28 mouse cellular contexts compared by ENCODE assay signal in the genomic region with DNA sequence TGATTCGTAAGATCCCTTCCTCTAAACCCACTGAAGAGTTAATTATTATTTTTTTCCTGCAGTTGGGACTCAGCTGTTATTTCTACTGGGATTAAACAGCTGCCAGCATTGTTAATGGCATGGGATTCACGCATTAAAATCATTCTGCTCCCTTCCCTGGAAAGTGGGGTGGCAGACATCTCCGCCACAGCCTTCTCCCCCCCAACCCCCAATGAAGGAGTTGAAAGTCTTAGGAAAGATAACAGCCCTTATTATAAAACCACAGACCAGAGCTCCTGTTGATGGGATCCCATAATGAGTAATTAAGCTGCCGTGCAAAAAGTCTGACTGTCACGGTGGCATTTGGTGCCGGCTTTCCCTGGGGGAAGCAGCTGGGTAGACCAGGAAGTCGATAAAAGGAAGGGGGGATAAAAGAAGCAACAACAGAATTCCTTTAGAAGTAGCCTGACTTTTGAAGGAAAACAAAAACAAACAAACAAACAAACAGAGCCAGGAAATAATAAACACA.
DNase-seq lines count a peak whose midpoint lies in the region; ATAC-seq lines count a peak whose summit lies in the region.
"Had no signal": no experiment of that assay in that cellular context is flagged by ENCODE, and none has a peak within 500 bp of the region (broad histone marks: within the 10 kb centered on the region; RNA-seq: fewer than 3 reads in every experiment).

No protein-coding gene starts in this region.

- H3K4me1 ChIP-seq in limb, embryonic 11.5 days (ENCODE audit: control insufficient read depth, insufficient read depth, low read length), result no peaks in the 10 kb centered on the region
- H3K4me1 ChIP-seq in limb, embryonic 10.5 days, result peaks cover 15% of the 10 kb centered on the region
- H3K4me1 ChIP-seq in forebrain, embryonic 12.5 days, result peaks cover 7% of the 10 kb centered on the region; the same call in 1 of the 2 replicates
- H3K4me1 ChIP-seq in forebrain, embryonic 15.5 days, result peaks cover 11% of the 10 kb centered on the region; the same call in 1 of the 2 replicates
- H3K4me1 ChIP-seq: liver, embryonic 12.5 days; megakaryocyte, embryonic 14.5 days; stomach, embryonic 15.5 days had no signal

- no peaks in the 10 kb centered on the region for H3K36me3 ChIP-seq in limb, embryonic 11.5 days (ENCODE audit: control insufficient read depth, insufficient read depth, low read length)
- no peaks in the 10 kb centered on the region for H3K36me3 ChIP-seq in limb, embryonic 10.5 days
- H3K36me3 ChIP-seq in forebrain, embryonic 12.5 days (replicated peaks), result no peaks in the 10 kb centered on the region
- no peaks in the 10 kb centered on the region for H3K36me3 ChIP-seq in forebrain, embryonic 15.5 days
- H3K36me3 ChIP-seq: hindbrain, embryonic 10.5 days; hindbrain, embryonic 15.5 days; kidney, embryonic 15.5 days; liver, embryonic 12.5 days; midbrain, embryonic 15.5 days; stomach, embryonic 15.5 days had no signal

- H3K4me2 ChIP-seq in limb, embryonic 11.5 days (ENCODE audit: low read depth, severe bottlenecking), result no peak overlapping the region
- no peak overlapping the region; the same call in 1 of the 2 replicates for H3K4me2 ChIP-seq in forebrain, embryonic 12.5 days
- no peak overlapping the region for H3K4me2 ChIP-seq in forebrain, embryonic 15.5 days (replicated peaks)
- H3K4me2 ChIP-seq: hindbrain, embryonic 15.5 days; kidney, embryonic 15.5 days; liver, embryonic 12.5 days; midbrain, embryonic 15.5 days; stomach, embryonic 15.5 days had no signal

- peak; percentile 36 for DNase-seq in limb, embryonic 11.5 days (ENCODE audit: low spot score)
- no peak for DNase-seq in limb, embryonic 10.5 days (ENCODE audit: low spot score)
- DNase-seq in retina, embryonic 14.5 days (ENCODE audit: low spot score), result peak; percentile 35
- DNase-seq in layer of hippocampus, postnatal 36 days, result no peak
- DNase-seq in lung, adult 18-20 months, result no peak
- DNase-seq: adrenal gland, postnatal 25 days; cerebellum, adult 18-20 months; cerebellum, postnatal 14 days; gastrocnemius, adult 2 months; heart, postnatal 14 days; kidney, adult 11 months; kidney, postnatal 25 days; liver, postnatal 0 days; lung, postnatal 4 days; right cerebral cortex, postnatal 14 days had no signal

- no peak overlapping the region for H3K27ac ChIP-seq in limb, embryonic 11.5 days (replicated peaks; ENCODE audit: low read depth, low read length)
- no peak overlapping the region for H3K27ac ChIP-seq in limb, embryonic 10.5 days
- H3K27ac ChIP-seq in forebrain, embryonic 12.5 days, result no peak overlapping the region
- peak overlapping the region; percentile 24 for H3K27ac ChIP-seq in forebrain, embryonic 15.5 days (replicated peaks)
- H3K27ac ChIP-seq: gastrocnemius, adult 2 months; hindbrain, embryonic 10.5 days; hindbrain, embryonic 15.5 days; kidney, embryonic 15.5 days; left cerebral cortex, adult 2 months; liver, embryonic 12.5 days; midbrain, embryonic 15.5 days; stomach, embryonic 15.5 days had no signal

- H3K4me3 ChIP-seq in limb, embryonic 11.5 days (ENCODE audit: low read depth, low read length), result no peak overlapping the region
- H3K4me3 ChIP-seq in limb, embryonic 10.5 days, result no peak overlapping the region
- no peak overlapping the region for H3K4me3 ChIP-seq in forebrain, embryonic 12.5 days (replicated peaks)
- H3K4me3 ChIP-seq in forebrain, embryonic 15.5 days, result no peak overlapping the region
- H3K4me3 ChIP-seq: gastrocnemius, adult 2 months; hindbrain, embryonic 10.5 days; hindbrain, embryonic 15.5 days; kidney, embryonic 15.5 days; left cerebral cortex, adult 2 months; liver, embryonic 12.5 days; megakaryocyte, embryonic 14.5 days; midbrain, embryonic 15.5 days; stomach, embryonic 15.5 days had no signal

- no peak overlapping the region for H3K9ac ChIP-seq in limb, embryonic 11.5 days (ENCODE audit: low read length)
- no peak overlapping the region for H3K9ac ChIP-seq in forebrain, embryonic 12.5 days
- H3K9ac ChIP-seq in forebrain, embryonic 15.5 days (replicated peaks), result no peak overlapping the region
- H3K9ac ChIP-seq: hindbrain, embryonic 15.5 days; kidney, embryonic 15.5 days; liver, embryonic 12.5 days; liver, postnatal 0 days; midbrain, embryonic 15.5 days; stomach, embryonic 15.5 days had no signal

- H3K27me3 ChIP-seq in limb, embryonic 11.5 days (ENCODE audit: control insufficient read depth, insufficient read depth, low read length), result no peaks in the 10 kb centered on the region
- no peaks in the 10 kb centered on the region for H3K27me3 ChIP-seq in limb, embryonic 10.5 days (ENCODE audit: low read depth, poor library complexity, severe bottlenecking)
- H3K27me3 ChIP-seq in forebrain, embryonic 12.5 days, result peaks cover 15% of the 10 kb centered on the region
- H3K27me3 ChIP-seq in forebrain, embryonic 15.5 days, result peaks cover 11% of the 10 kb centered on the region; the same call in 1 of the 2 replicates
- H3K27me3 ChIP-seq: hindbrain, embryonic 15.5 days; kidney, embryonic 15.5 days; liver, embryonic 12.5 days; megakaryocyte, embryonic 14.5 days; stomach, embryonic 15.5 days had no signal

- no peak for ATAC-seq in limb, embryonic 11.5 days (ENCODE audit: insufficient number of reproducible peaks, low FRiP score, low TSS enrichment, low read depth)
- peak; percentile 55; the same call in 1 of the 2 replicates for ATAC-seq in forebrain, embryonic 12.5 days (ENCODE audit: low FRiP score)
- no peak for ATAC-seq in forebrain, embryonic 15.5 days (replicated peaks)
- ATAC-seq: CD4-positive, CD25-positive, alpha-beta regulatory T cell, adult 4 months; inflammation-experienced regulatory T-cells, adult 6 months; liver, embryonic 12.5 days; liver, postnatal 0 days; lung, postnatal 0 days; midbrain, embryonic 15.5 days had no signal

- WGBS in limb, embryonic 11.5 days, result 36% methylated on average over 7 of the region's 7 CpGs
- WGBS in limb, embryonic 10.5 days, result 45% methylated on average over 7 of the region's 7 CpGs
- WGBS in forebrain, embryonic 12.5 days, result 28% methylated on average over 7 of the region's 7 CpGs
- 8% methylated on average over 7 of the region's 7 CpGs for WGBS in forebrain, embryonic 15.5 days

- H3K9me3 ChIP-seq in limb, embryonic 11.5 days (ENCODE audit: control insufficient read depth, low read length), result no peaks in the 10 kb centered on the region; the same call in none of the 2 replicates
- no peaks in the 10 kb centered on the region for H3K9me3 ChIP-seq in limb, embryonic 10.5 days (replicated peaks)
- no peaks in the 10 kb centered on the region for H3K9me3 ChIP-seq in forebrain, embryonic 12.5 days
- H3K9me3 ChIP-seq in forebrain, embryonic 15.5 days, result no peaks in the 10 kb centered on the region
- H3K9me3 ChIP-seq: hindbrain, embryonic 10.5 days; hindbrain, embryonic 15.5 days; kidney, embryonic 15.5 days; liver, embryonic 12.5 days; midbrain, embryonic 15.5 days had no signal

Comparison
In these comparisons a context has a peak if more than half of its experiments do, and no peak if none do; other contexts are left out.
1. DNase-seq: peak in limb, embryonic 11.5 days (single experiment) and retina, embryonic 14.5 days (single experiment); none in limb, embryonic 10.5 days (single experiment), layer of hippocampus, postnatal 36 days (0 of 2) and lung, adult 18-20 months (0 of 2).